Mouse (Mus musculus) heart, postnatal 0 days (tissue): ENCODE data around the gene Irgc1. TPM values are rescaled to one million over a fixed set of nuclear protein-coding genes. Genes with fewer than 3 reads are reported as not detected.

Source experiments
- ATAC-seq: fragments of 200-750 bp; cut with Nextera tagmentation; 2 replicates; pipeline ENCODE4 v1.8.0; 2017; ENCODE audit warnings: low read depth, moderate number of reproducible peaks, moderate library complexity; ENCODE audit not compliant: insufficient read depth
- DNase-seq: peaks from one replicate; pipeline ENCODE4 v3.0.0-alpha.2; 2016; ENCODE audit warnings: low spot score
- H3K27ac ChIP-seq: fragments of 300-500 bp; sonication (generic); 2 replicates; pipeline ENCODE4 v1.5.1; 2014; ENCODE audit warnings: low read depth, mild to moderate bottlenecking
- H3K27me3 ChIP-seq: fragments of 300-500 bp; sonication (generic); 2 replicates; pipeline ENCODE4 v1.6.1; 2014; ENCODE audit warnings: low read length, mixed read lengths; ENCODE audit not compliant: control insufficient read depth, insufficient read depth
- H3K36me3 ChIP-seq: fragments of 300-500 bp; sonication (generic); replicated peaks from 2 replicates; pipeline ENCODE4 v1.6.1; 2014; ENCODE audit warnings: low read length, mixed read lengths; ENCODE audit not compliant: control insufficient read depth, insufficient read depth
- H3K4me1 ChIP-seq: fragments of 300-500 bp; sonication (generic); 2 replicates; pipeline ENCODE4 v1.6.1; 2014; ENCODE audit warnings: antibody characterized with exemption; ENCODE audit not compliant: control insufficient read depth, insufficient read depth
- H3K4me2 ChIP-seq: fragments of 300-500 bp; sonication (generic); 2 replicates; pipeline ENCODE4 v1.6.1; 2014; ENCODE audit warnings: low read depth, mild to moderate bottlenecking, low read length, moderate library complexity
- H3K4me3 ChIP-seq: fragments of 300-500 bp; sonication (generic); 2 replicates; pipeline ENCODE4 v1.5.1; 2014; ENCODE audit warnings: low read depth, low read length
- H3K9ac ChIP-seq: fragments of 300-500 bp; sonication (generic); replicated peaks from 2 replicates; pipeline ENCODE4 v1.6.1; 2014; ENCODE audit warnings: low read depth, low read length, mixed read lengths
- H3K9me3 ChIP-seq: fragments of 300-500 bp; sonication (generic); replicated peaks from 2 replicates; pipeline ENCODE4 v1.6.1; 2016; ENCODE audit warnings: low read length; ENCODE audit not compliant: control insufficient read depth
- CTCF ChIP-seq: IDR thresholded peaks from 2 replicates; pipeline ENCODE4 v1.5.1; 2016; ENCODE audit warnings: antibody characterized with exemption, control low read depth, low read depth
- EP300 ChIP-seq: IDR thresholded peaks from 2 replicates; pipeline ENCODE4 v1.6.1; 2016; ENCODE audit warnings: antibody characterized with exemption, low read depth
- WGBS: fragments of 180-500 bp; shearing (Covaris S2); extraction: QIAGEN DNeasy Blood & Tissue Kit; methylation state at CpG from one replicate; pipeline ENCODE4 v1.1.7; 2014; 5-methylcytosine and 5-hydroxymethylcytosine counted together
- polyA plus RNA-seq: library from polyadenylated mRNA; unstranded; fragments of >200 nt; fragmentation: Nextera tagmentation; extraction: Ambion mirVana; gene quantifications from 2 replicates; pipeline ENCODE4 v1.2.1, GENCODE M21; 2015
- total RNA-seq: library from RNA; depleted of rRNA; stranded (reverse); fragments of >200 nt; gene quantifications from 2 replicates; pipeline ENCODE4 v1.2.3, GENCODE M21; 2014; ENCODE audit warnings: low replicate concordance; rRNA removed

The Irgc1 gene
- total RNA-seq (not detected in 2 replicates), polyA plus RNA-seq (not detected in 2 replicates)

- no peak for ATAC-seq
- 56% methylated on average over 9 of the region's 9 CpGs for WGBS
- Histone ChIP-seq H3K36me3 (no peaks in the 10 kb centered on the region), H3K4me1 (no peaks in the 10 kb centered on the region), H3K4me2 (no peak within 1 kb of the TSS), H3K27ac (no peak within 1 kb of the TSS), H3K4me3 (no peak within 1 kb of the TSS), H3K27me3 (no peaks in the 10 kb centered on the region), H3K9me3 (no peaks in the 10 kb centered on the region), H3K9ac (no peak within 1 kb of the TSS)
- DNase-seq = no peak
- no peak for TF ChIP-seq EP300
- no peak for TF ChIP-seq CTCF
Observed at GRCm38 (mm10) chr7:24451855-24452311, at the start of gene Irgc1. Irgc1 (minus strand) TSS chr7:24452297.

- Histone ChIP-seq H3K4me2 (no peak overlapping the region), H3K4me1 (peaks cover 23% of the 10 kb centered on the region), H3K27me3 (peaks cover 50% of the 10 kb centered on the region), H3K27ac (no peak overlapping the region), H3K4me3 (no peak overlapping the region), H3K9me3 (no peaks in the 10 kb centered on the region), H3K36me3 (no peaks in the 10 kb centered on the region), H3K9ac (no peak overlapping the region)
- 35% methylated on average over 21 of the region's 21 CpGs for whole genome bisulfite sequencing
- no peak for DNase-seq
- no peak; the same call in 1 of the 2 replicates for TF ChIP-seq CTCF
- no peak for TF ChIP-seq EP300
- ATAC-seq = no peak
Observed at GRCm38 (mm10) chr7:24501492-24501891, 49.4 kb upstream of the Irgc1 start.

GRCm38 (mm10) chr7:24500929-24501328 lies 48.8 kb upstream of the Irgc1 start:
- no peaks in the 10 kb centered on the region for H3K9me3 ChIP-seq
- peaks cover 18% of the 10 kb centered on the region for H3K4me1 ChIP-seq
- 27% methylated on average over 7 of the region's 7 CpGs for WGBS
- no peak for ATAC-seq
- no peak overlapping the region for H3K9ac ChIP-seq
- H3K4me3 ChIP-seq = no peak overlapping the region
- peaks cover 50% of the 10 kb centered on the region for H3K27me3 ChIP-seq
- DNase-seq = no peak
- H3K36me3 ChIP-seq = no peaks in the 10 kb centered on the region
- peak; percentile 31 for TF ChIP-seq CTCF
- TF ChIP-seq EP300 = no peak
- H3K27ac ChIP-seq = no peak overlapping the region
- no peak overlapping the region for H3K4me2 ChIP-seq

- no peak for DNase-seq
- WGBS = 7% methylated on average over 43 of the region's 43 CpGs
- H3K27me3 ChIP-seq = peaks cover 50% of the 10 kb centered on the region
- TF ChIP-seq EP300 = no peak
- no peak for TF ChIP-seq CTCF
- no peaks in the 10 kb centered on the region for H3K36me3 ChIP-seq
- ATAC-seq = peak; percentile 25; the same call in 1 of the 2 replicates
- peak overlapping the region; percentile 31 for H3K4me3 ChIP-seq
- H3K4me1 ChIP-seq = peaks cover 8% of the 10 kb centered on the region; the same call in 1 of the 2 replicates
- H3K9me3 ChIP-seq = no peaks in the 10 kb centered on the region
- H3K9ac ChIP-seq = no peak overlapping the region
- H3K4me2 ChIP-seq = peak overlapping the region; percentile 47
- no peak overlapping the region for H3K27ac ChIP-seq
Observed at GRCm38 (mm10) chr7:24499856-24500577, 47.9 kb upstream of the Irgc1 start.

- TF ChIP-seq EP300 (no peak), CTCF (no peak)
- Histone ChIP-seq H3K27ac (no peak overlapping the region), H3K9me3 (no peaks in the 10 kb centered on the region), H3K4me3 (no peak overlapping the region), H3K27me3 (peaks cover 12% of the 10 kb centered on the region; the same call in 1 of the 2 replicates), H3K36me3 (no peaks in the 10 kb centered on the region), H3K9ac (no peak overlapping the region), H3K4me2 (no peak overlapping the region), H3K4me1 (no peaks in the 10 kb centered on the region)
- DNase-seq = no peak
- ATAC-seq = no peak
- 84% methylated on average over 8 of the region's 8 CpGs for WGBS
Observed at GRCm38 (mm10) chr7:24488303-24488702, 36.2 kb upstream of the Irgc1 start.
